Mouse (Mus musculus): ENCODE results near the gene AC170998.1. TPM values are rescaled to one million over a fixed set of nuclear protein-coding genes. Genes with fewer than 3 reads are reported as not detected.
A peak's percentile ranks its signal among the peaks of the same experiment; 100 is the strongest.

The AC170998.1 gene
- polyA plus RNA-seq, 1 experiment from 2014 or later = 2.3 TPM

- H3K4me1 ChIP-seq (ENCODE audit: control insufficient read depth, insufficient read depth, low read length) = peaks cover 29% of the 10 kb centered on the region
- no peaks in the 10 kb centered on the region for H3K9me3 ChIP-seq (replicated peaks; ENCODE audit: control insufficient read depth, low read length)
- H3K27ac ChIP-seq (ENCODE audit: low read length) = peak overlapping the region; percentile 95
- H3K4me3 ChIP-seq (replicated peaks; ENCODE audit: low read length) = peak overlapping the region; percentile 90
- no peaks in the 10 kb centered on the region for H3K36me3 ChIP-seq (ENCODE audit: control insufficient read depth, insufficient read depth, low read length)
- peak overlapping the region; percentile 70 for H3K4me2 ChIP-seq (ENCODE audit: low read depth, low read length)
- ATAC-seq (ENCODE audit: insufficient read depth, low FRiP score) = no peak
- WGBS = under 1% methylated on average over 18 of the region's 18 CpGs
- peak overlapping the region; percentile 85 for H3K9ac ChIP-seq (ENCODE audit: low read length)
- no peaks in the 10 kb centered on the region for H3K27me3 ChIP-seq (ENCODE audit: control insufficient read depth, insufficient read depth, low read length)
Observed at GRCm38 (mm10) chr17:28692341-28692710, 33.6 kb upstream of the AC170998.1 start.

GRCm38 (mm10) chr17:28693086-28693485, 32.8 kb upstream of the AC170998.1 start:
- no peak for ATAC-seq (ENCODE audit: insufficient read depth, low FRiP score)
- H3K9me3 ChIP-seq (replicated peaks; ENCODE audit: control insufficient read depth, low read length) = no peaks in the 10 kb centered on the region
- H3K4me3 ChIP-seq (replicated peaks; ENCODE audit: low read length) = peak overlapping the region; percentile 90
- no peaks in the 10 kb centered on the region for H3K36me3 ChIP-seq (ENCODE audit: control insufficient read depth, insufficient read depth, low read length)
- peaks cover 37% of the 10 kb centered on the region for H3K4me1 ChIP-seq (ENCODE audit: control insufficient read depth, insufficient read depth, low read length)
- H3K27me3 ChIP-seq (ENCODE audit: control insufficient read depth, insufficient read depth, low read length) = no peaks in the 10 kb centered on the region
- peak overlapping the region; percentile 70 for H3K4me2 ChIP-seq (ENCODE audit: low read depth, low read length)
- 25% methylated on average over 3 of the region's 3 CpGs for WGBS
- H3K9ac ChIP-seq (ENCODE audit: low read length) = peak overlapping the region; percentile 85; the same call in 1 of the 2 replicates
- H3K27ac ChIP-seq (ENCODE audit: low read length) = peak overlapping the region; percentile 33; the same call in 1 of the 2 replicates

- Histone ChIP-seq H3K9me3 (replicated peaks; ENCODE audit: control insufficient read depth, low read length) (no peaks in the 10 kb centered on the region), H3K4me1 (ENCODE audit: control insufficient read depth, insufficient read depth, low read length) (peaks cover 37% of the 10 kb centered on the region), H3K9ac (ENCODE audit: low read length) (no peak overlapping the region; the same call in 1 of the 2 replicates), H3K4me3 (replicated peaks; ENCODE audit: low read length) (peak overlapping the region; percentile 90; the same call in 1 of the 2 replicates), H3K27ac (ENCODE audit: low read length) (peak overlapping the region; percentile 26), H3K27me3 (ENCODE audit: control insufficient read depth, insufficient read depth, low read length) (no peaks in the 10 kb centered on the region), H3K4me2 (ENCODE audit: low read depth, low read length) (peak overlapping the region; percentile 70; the same call in 1 of the 2 replicates), H3K36me3 (ENCODE audit: control insufficient read depth, insufficient read depth, low read length) (no peaks in the 10 kb centered on the region)
- 72% methylated on average over 2 of the region's 2 CpGs for WGBS
- ATAC-seq (ENCODE audit: insufficient read depth, low FRiP score) = no peak
Observed at GRCm38 (mm10) chr17:28694078-28694477, 31.8 kb upstream of the AC170998.1 start.

GRCm38 (mm10) chr17:28694832-28695231, 31.1 kb upstream of the AC170998.1 start:
- no peaks in the 10 kb centered on the region for H3K27me3 ChIP-seq (ENCODE audit: control insufficient read depth, insufficient read depth, low read length)
- ATAC-seq (ENCODE audit: insufficient read depth, low FRiP score) = no peak
- no peak overlapping the region for H3K4me2 ChIP-seq (ENCODE audit: low read depth, low read length)
- no peaks in the 10 kb centered on the region for H3K9me3 ChIP-seq (replicated peaks; ENCODE audit: control insufficient read depth, low read length)
- peaks cover 32% of the 10 kb centered on the region for H3K4me1 ChIP-seq (ENCODE audit: control insufficient read depth, insufficient read depth, low read length)
- no peak overlapping the region for H3K4me3 ChIP-seq (replicated peaks; ENCODE audit: low read length)
- WGBS = 84% methylated on average over 4 of the region's 4 CpGs
- no peak overlapping the region for H3K9ac ChIP-seq (ENCODE audit: low read length)
- H3K27ac ChIP-seq (ENCODE audit: low read length) = no peak overlapping the region
- H3K36me3 ChIP-seq (ENCODE audit: control insufficient read depth, insufficient read depth, low read length) = no peaks in the 10 kb centered on the region

GRCm38 (mm10) chr17:28696641-28697040, 29.2 kb upstream of the AC170998.1 start:
- Histone ChIP-seq H3K9me3 (replicated peaks; ENCODE audit: control insufficient read depth, low read length) (no peaks in the 10 kb centered on the region), H3K36me3 (ENCODE audit: control insufficient read depth, insufficient read depth, low read length) (0 out of 2 replicates have a peak, but pooled peaks cover 5% of the 10 kb centered on the region), H3K27ac (ENCODE audit: low read length) (no peak overlapping the region; the same call in 1 of the 2 replicates), H3K4me3 (replicated peaks; ENCODE audit: low read length) (no peak overlapping the region), H3K27me3 (ENCODE audit: control insufficient read depth, insufficient read depth, low read length) (no peaks in the 10 kb centered on the region), H3K9ac (ENCODE audit: low read length) (no peak overlapping the region), H3K4me2 (ENCODE audit: low read depth, low read length) (0 out of 2 replicates have a peak overlapping the region, but pooled peaks have one; percentile 3), H3K4me1 (ENCODE audit: control insufficient read depth, insufficient read depth, low read length) (peaks cover 28% of the 10 kb centered on the region)
- WGBS = 18% methylated on average over 2 of the region's 2 CpGs
- no peak for ATAC-seq (ENCODE audit: insufficient read depth, low FRiP score)

- Histone ChIP-seq H3K27ac (ENCODE audit: low read length) (peak overlapping the region; percentile 60), H3K4me1 (ENCODE audit: control insufficient read depth, insufficient read depth, low read length) (peaks cover 30% of the 10 kb centered on the region), H3K36me3 (ENCODE audit: control insufficient read depth, insufficient read depth, low read length) (0 out of 2 replicates have a peak, but pooled peaks cover 5% of the 10 kb centered on the region), H3K9me3 (replicated peaks; ENCODE audit: control insufficient read depth, low read length) (no peaks in the 10 kb centered on the region), H3K9ac (ENCODE audit: low read length) (0 out of 2 replicates have a peak overlapping the region, but pooled peaks have one; percentile 8), H3K27me3 (ENCODE audit: control insufficient read depth, insufficient read depth, low read length) (no peaks in the 10 kb centered on the region), H3K4me3 (replicated peaks; ENCODE audit: low read length) (no peak overlapping the region), H3K4me2 (ENCODE audit: low read depth, low read length) (0 out of 2 replicates have a peak overlapping the region, but pooled peaks have one; percentile 2)
- 45% methylated on average over 13 of the region's 13 CpGs for WGBS
- ATAC-seq (ENCODE audit: insufficient read depth, low FRiP score) = peak; percentile 77
Observed at GRCm38 (mm10) chr17:28697290-28698195, 28.3 kb upstream of the AC170998.1 start.

- no peak overlapping the region for H3K9ac ChIP-seq (ENCODE audit: low read length)
- 62% methylated on average over 4 of the region's 4 CpGs for WGBS
Observed at GRCm38 (mm10) chr17:28698245-28698644, 27.6 kb upstream of the AC170998.1 start.

GRCm38 (mm10) chr17:28698672-28699071, 27.2 kb upstream of the AC170998.1 start:
- 0 out of 2 replicates have a peak, but pooled peaks cover 5% of the 10 kb centered on the region for H3K36me3 ChIP-seq (ENCODE audit: control insufficient read depth, insufficient read depth, low read length)
- no peak overlapping the region for H3K9ac ChIP-seq (ENCODE audit: low read length)
- 46% methylated on average over 2 of the region's 2 CpGs for WGBS
- H3K9me3 ChIP-seq (replicated peaks; ENCODE audit: control insufficient read depth, low read length) = no peaks in the 10 kb centered on the region
- H3K27ac ChIP-seq (ENCODE audit: low read length) = no peak overlapping the region
- H3K4me2 ChIP-seq (ENCODE audit: low read depth, low read length) = no peak overlapping the region
- H3K27me3 ChIP-seq (ENCODE audit: control insufficient read depth, insufficient read depth, low read length) = no peaks in the 10 kb centered on the region
- ATAC-seq (ENCODE audit: insufficient read depth, low FRiP score) = no peak
- peaks cover 26% of the 10 kb centered on the region for H3K4me1 ChIP-seq (ENCODE audit: control insufficient read depth, insufficient read depth, low read length)
- no peak overlapping the region for H3K4me3 ChIP-seq (replicated peaks; ENCODE audit: low read length)

More at GRCm38 (mm10) chr17:28698245-28698644, 27.6 kb upstream of the AC170998.1 start:
- H3K27me3 ChIP-seq (ENCODE audit: control insufficient read depth, insufficient read depth, low read length) = no peaks in the 10 kb centered on the region
- H3K4me3 ChIP-seq (replicated peaks; ENCODE audit: low read length) = no peak overlapping the region
- H3K27ac ChIP-seq (ENCODE audit: low read length) = no peak overlapping the region; the same call in 1 of the 2 replicates
- no peak overlapping the region for H3K4me2 ChIP-seq (ENCODE audit: low read depth, low read length)
- no peak for ATAC-seq (ENCODE audit: insufficient read depth, low FRiP score)
- H3K36me3 ChIP-seq (ENCODE audit: control insufficient read depth, insufficient read depth, low read length) = 0 out of 2 replicates have a peak, but pooled peaks cover 5% of the 10 kb centered on the region
- H3K4me1 ChIP-seq (ENCODE audit: control insufficient read depth, insufficient read depth, low read length) = peaks cover 30% of the 10 kb centered on the region
- no peaks in the 10 kb centered on the region for H3K9me3 ChIP-seq (replicated peaks; ENCODE audit: control insufficient read depth, low read length)

GRCm38 (mm10) chr17:28699789-28700188, 26.1 kb upstream of the AC170998.1 start:
- 76% methylated on average over 7 of the region's 7 CpGs for WGBS

More at GRCm38 (mm10) chr17:28699789-28700188, 26.1 kb upstream of the AC170998.1 start:
- H3K9me3 ChIP-seq (replicated peaks; ENCODE audit: control insufficient read depth, low read length) = no peaks in the 10 kb centered on the region
- H3K27ac ChIP-seq (ENCODE audit: low read length) = no peak overlapping the region
- no peak overlapping the region for H3K4me3 ChIP-seq (replicated peaks; ENCODE audit: low read length)
- H3K9ac ChIP-seq (ENCODE audit: low read length) = no peak overlapping the region
- H3K27me3 ChIP-seq (ENCODE audit: control insufficient read depth, insufficient read depth, low read length) = no peaks in the 10 kb centered on the region
- 0 out of 2 replicates have a peak, but pooled peaks cover 5% of the 10 kb centered on the region for H3K36me3 ChIP-seq (ENCODE audit: control insufficient read depth, insufficient read depth, low read length)
- H3K4me1 ChIP-seq (ENCODE audit: control insufficient read depth, insufficient read depth, low read length) = peaks cover 24% of the 10 kb centered on the region
- H3K4me2 ChIP-seq (ENCODE audit: low read depth, low read length) = no peak overlapping the region
- ATAC-seq (ENCODE audit: insufficient read depth, low FRiP score) = no peak
